Mouse (Mus musculus) thymus, postnatal 25 days (tissue): Measurements from ENCODE around the gene Slc6a20b.

Experiments used
- DNase-seq: peaks from one replicate; pipeline ENCODE4 v3.0.0; 2022

Slc6a20b gene

GRCm38 (mm10) chr9:123589240-123589910, 43.0 kb downstream of the Slc6a20b start:
- no peak for DNase-seq

DNA sequence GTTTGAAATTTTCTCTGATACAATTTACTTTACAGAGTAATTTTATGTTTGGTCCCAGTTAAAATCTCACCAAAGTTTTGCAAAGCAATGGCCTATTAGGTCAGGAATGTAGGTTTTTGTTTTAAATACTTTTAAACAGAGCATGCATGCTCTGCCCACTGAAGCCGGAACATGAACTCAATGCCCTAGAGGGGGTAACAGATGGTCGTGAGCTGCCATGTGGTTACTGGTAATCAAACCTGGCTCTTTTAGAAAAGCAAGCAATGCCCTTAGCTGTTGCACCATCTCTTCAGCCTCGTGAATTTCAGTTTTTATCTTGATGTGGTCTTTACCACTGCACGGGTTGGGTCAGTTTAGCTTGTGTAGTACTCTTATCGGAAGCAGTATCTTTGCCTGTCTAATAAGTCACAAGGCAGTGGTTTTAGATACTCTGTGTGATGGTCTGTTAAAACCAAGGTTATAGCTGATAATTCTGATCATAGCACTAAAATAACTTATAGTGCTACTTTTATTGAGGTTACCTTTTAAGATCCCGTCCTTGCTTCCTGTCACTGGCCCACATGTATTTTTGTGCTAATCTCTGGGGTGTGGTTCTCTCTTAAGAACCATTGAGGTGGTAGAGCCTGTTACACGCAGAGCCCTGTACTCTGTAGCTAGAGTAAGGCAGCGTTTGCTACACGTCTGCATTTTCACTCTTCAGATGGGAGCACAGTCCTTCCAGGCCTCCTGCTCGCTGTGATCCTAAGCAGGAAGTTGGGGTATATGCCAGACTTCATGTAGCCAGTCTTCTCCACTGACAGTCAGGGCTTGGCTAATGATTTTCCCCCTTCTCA, 54.8 kb downstream of the Slc6a20b start:
- no peak for DNase-seq

DNA sequence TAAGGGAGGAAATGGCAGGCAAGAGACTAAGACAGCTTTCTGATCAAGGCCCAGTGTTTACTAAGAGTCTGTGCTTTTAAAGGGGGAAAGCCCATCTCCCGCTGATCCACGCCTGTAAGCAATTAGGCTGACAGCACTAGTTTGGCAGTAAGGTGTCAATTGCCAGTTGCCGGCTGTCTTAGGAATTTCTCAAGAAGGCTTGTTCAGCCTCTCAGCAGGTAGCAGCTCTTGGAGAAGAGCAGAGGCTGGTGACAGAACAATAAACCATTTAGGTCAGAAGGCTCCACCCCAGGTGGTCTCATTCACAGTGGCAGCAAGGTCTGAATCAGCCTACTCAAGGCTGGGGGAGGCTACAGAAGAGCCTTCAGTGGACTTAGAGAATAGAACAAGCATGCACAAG, 77.8 kb downstream of the Slc6a20b start:
- DNase-seq, result no peak
